Mouse (Mus musculus): ENCODE results near the gene Acap2.

DNA sequence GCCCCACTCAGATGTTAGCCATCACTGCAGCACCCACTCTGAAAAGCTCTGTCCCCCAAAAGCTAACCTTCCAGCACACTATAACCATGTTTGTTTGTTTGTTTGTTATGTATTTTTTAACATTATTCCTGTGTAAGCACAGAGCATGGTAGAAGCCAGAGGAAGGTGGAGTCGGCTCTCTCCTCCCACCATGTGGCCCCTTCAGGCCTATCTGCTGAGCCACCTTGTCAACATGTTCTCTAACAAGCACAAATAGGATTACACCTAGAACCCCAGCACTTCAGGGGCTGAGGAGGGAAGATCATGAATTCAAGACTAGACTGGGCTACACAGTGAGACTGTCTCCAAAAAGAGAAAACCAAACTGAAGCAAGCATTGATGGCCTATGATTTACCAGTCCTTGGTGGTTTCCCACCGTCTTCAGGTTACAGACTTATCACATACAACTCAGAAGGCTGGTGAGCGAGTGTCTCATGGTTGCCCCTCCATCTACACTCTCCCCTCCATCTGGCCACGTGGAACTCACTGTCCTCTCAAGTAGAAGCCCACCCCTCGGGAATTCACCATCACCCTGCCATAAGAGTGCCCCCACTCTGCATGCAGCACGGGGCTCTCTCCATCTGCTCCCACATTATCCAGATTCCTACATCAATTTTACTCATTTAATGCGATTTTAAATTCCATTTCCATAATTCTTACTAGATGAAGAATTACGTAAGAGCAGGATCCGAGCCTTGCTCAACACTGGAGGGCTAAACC is 26.0 kb downstream of the Acap2 start:
- TF ChIP-seq POLR2A (IDR thresholded peaks at IDR 0.05; ENCODE audit: insufficient read length, low read depth): no peak
- no peak for TF ChIP-seq TCF3 (IDR thresholded peaks at IDR 0.05; ENCODE audit: insufficient read length, low read depth)
- TF ChIP-seq USF1 (IDR thresholded peaks at IDR 0.05; ENCODE audit: low read depth): no peak
- TF ChIP-seq MAX (IDR thresholded peaks at IDR 0.05; ENCODE audit: low read depth): no peak
